9 mouse cellular contexts compared by ENCODE assay signal in the genomic region with DNA sequence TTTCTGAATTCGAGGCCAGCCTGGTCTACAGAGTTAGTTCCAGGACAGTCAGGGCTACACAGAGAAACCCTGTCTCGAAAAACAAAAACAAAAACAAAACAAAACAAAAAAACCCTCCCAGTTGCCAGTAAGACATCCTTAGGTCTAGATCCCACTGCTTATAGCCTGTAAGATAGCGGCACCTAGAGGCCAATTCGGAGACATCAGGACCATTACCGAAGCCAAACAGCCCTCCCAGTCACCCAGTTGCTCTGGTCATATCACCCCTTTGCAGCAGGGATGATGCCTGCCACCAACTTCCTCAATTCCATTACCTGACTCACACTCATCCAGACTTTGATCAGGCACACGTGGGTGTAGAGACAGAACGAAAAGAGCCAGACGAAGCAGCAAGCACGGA.
DNase-seq lines count a peak whose midpoint lies in the region; ATAC-seq and TF ChIP-seq lines count a peak whose summit lies in the region.
"Had no signal": no experiment of that assay in that cellular context is flagged by ENCODE, and none has a peak within 500 bp of the region (broad histone marks: within the 10 kb centered on the region; RNA-seq: fewer than 3 reads in every experiment).

No protein-coding gene starts in this region.

- no peaks in the 10 kb centered on the region for H3K9me3 ChIP-seq in ES-E14 (ENCODE audit: control insufficient read depth, insufficient read depth, low read depth, low read length)
- no peaks in the 10 kb centered on the region for H3K9me3 ChIP-seq in neural tube, embryonic 11.5 days (ENCODE audit: control insufficient read depth, low read length)

- in situ Hi-C loops in ES-E14 (cut with MboI; ENCODE audit: low sequenced_read_pairs in 2 of 2, unreplicated experiment in 2 of 2): no loop called here

- no peak overlapping the region for H3K4me3 ChIP-seq in left cerebral cortex, adult 2 months
- no peak overlapping the region for H3K4me3 ChIP-seq in ES-E14 (ENCODE audit: insufficient read depth in 1 of 2, low read depth in 1 of 2, low read length in 2 of 2, poor library complexity in 1 of 2, severe bottlenecking in 1 of 2)
- no peak overlapping the region for H3K4me3 ChIP-seq in neural tube, embryonic 11.5 days (ENCODE audit: low read depth, low read length)
- H3K4me3 ChIP-seq: megakaryocyte, embryonic 14.5 days had no signal

- H3K9ac ChIP-seq in ES-E14 (ENCODE audit: insufficient read depth, low read depth, low read length, poor library complexity, severe bottlenecking): no peak overlapping the region
- no peak overlapping the region for H3K9ac ChIP-seq in neural tube, embryonic 11.5 days (ENCODE audit: low read length)

- intact Hi-C loops in left cerebral cortex, adult 2 months (cut with DNase I): no loop called here
- intact Hi-C loops in left cerebral cortex, postnatal 10 days (cut with DNase I): no loop called here
- intact Hi-C loops in left cerebral cortex, postnatal 4 days (cut with DNase I): no loop called here

- H3K36me3 ChIP-seq in ES-E14 (ENCODE audit: control insufficient read depth, insufficient read depth, low read length, poor library complexity, severe bottlenecking): peaks cover 2% of the 10 kb centered on the region; the same call in 1 of the 2 replicates
- H3K36me3 ChIP-seq in neural tube, embryonic 11.5 days (ENCODE audit: control insufficient read depth, insufficient read depth, low read length): no peaks in the 10 kb centered on the region

- no peak for DNase-seq in left cerebral cortex, adult 2 months (ENCODE audit: extremely low spot score in 1 of 2, low spot score in 2 of 2)
- DNase-seq in left cerebral cortex, postnatal 10 days (ENCODE audit: extremely low spot score in 1 of 2, low spot score in 2 of 2): no peak
- peak; percentile 58 for DNase-seq in ES-E14 (ENCODE audit: low read depth, low spot score)
- peak; percentile 78 for DNase-seq in brain, adult 2 months (ENCODE audit: low read depth, low spot score)
- DNase-seq in heart, adult 9 months (ENCODE audit: low spot score in 2 of 2): peak; percentile 24 to 39
- peak; percentile 69 for DNase-seq in left cerebral cortex, postnatal 4 days
- DNase-seq in neural tube, embryonic 11.5 days (ENCODE audit: low spot score): peak; percentile 63
- no peak for DNase-seq in frontal cortex, postnatal 14 days (ENCODE audit: low spot score in 2 of 2)

- H3K4me1 ChIP-seq in ES-E14 (ENCODE audit: control insufficient read depth in 2 of 2, insufficient read depth in 2 of 2, low read length in 2 of 2, poor library complexity in 1 of 2): peaks cover 0 to 20% of the 10 kb centered on the region in 2 experiments; a peak in 2 of 4 replicates
- H3K4me1 ChIP-seq in neural tube, embryonic 11.5 days (ENCODE audit: control insufficient read depth, insufficient read depth, low read length): peaks cover 7% of the 10 kb centered on the region
- H3K4me1 ChIP-seq: megakaryocyte, embryonic 14.5 days had no signal

- no peak overlapping the region for H3K4me2 ChIP-seq in neural tube, embryonic 11.5 days (ENCODE audit: low read depth)

- 23% methylated on average over 9 of the region's 9 CpGs for WGBS in neural tube, embryonic 11.5 days

- ATAC-seq in neural tube, embryonic 11.5 days (ENCODE audit: insufficient read depth, low FRiP score, low TSS enrichment): no peak

- peak; percentile 68 for TF ChIP-seq CTCF in left cerebral cortex, adult 2 months (IDR thresholded peaks at IDR 0.05)

- H3K27ac ChIP-seq in left cerebral cortex, adult 2 months: no peak overlapping the region
- no peak overlapping the region for H3K27ac ChIP-seq in ES-E14 (ENCODE audit: insufficient read depth, low read depth, low read length, poor library complexity, severe bottlenecking)
- no peak overlapping the region for H3K27ac ChIP-seq in neural tube, embryonic 11.5 days (ENCODE audit: low read depth, low read length)

- H3K27me3 ChIP-seq in neural tube, embryonic 11.5 days (ENCODE audit: control insufficient read depth, insufficient read depth, low read length): no peaks in the 10 kb centered on the region

TF ChIP-seq in ES-E14, 5 proteins besides CTCF, POLR2A, EP300 and RAD21:
- TF ChIP-seq HCFC1 (IDR thresholded peaks at IDR 0.05; ENCODE audit: borderline replicate concordance, insufficient read depth, low read length) (no peak), MAFK (IDR thresholded peaks at IDR 0.05; ENCODE audit: insufficient read depth, low read depth, low read length) (no peak), CHD2 (IDR thresholded peaks at IDR 0.05; ENCODE audit: low read depth, low read length) (no peak), ZC3H11A (IDR thresholded peaks at IDR 0.05; ENCODE audit: borderline replicate concordance, low read depth, low read length) (no peak), ZNF384 (IDR thresholded peaks at IDR 0.05; ENCODE audit: low read depth, low read length) (no peak)

Comparison
In these comparisons a context has a peak if more than half of its experiments do, and no peak if none do; other contexts are left out.
1. DNase-seq: peak in ES-E14 (single experiment), brain, adult 2 months (single experiment), heart, adult 9 months (2 of 2), left cerebral cortex, postnatal 4 days (single experiment) and neural tube, embryonic 11.5 days (single experiment); none in left cerebral cortex, adult 2 months (0 of 2), left cerebral cortex, postnatal 10 days (0 of 2) and frontal cortex, postnatal 14 days (0 of 2).